Mouse (Mus musculus) neural tube, embryonic 12.5 days (tissue): Measurements from ENCODE around the gene Vsir. TPM values are rescaled to one million over a fixed set of nuclear protein-coding genes. Genes with fewer than 3 reads are reported as not detected.

Source experiments
- polyA plus RNA-seq: library from polyadenylated mRNA; unstranded; fragments of >200 nt; fragmentation: Nextera tagmentation; extraction: Ambion mirVana; gene quantifications from 2 replicates; pipeline ENCODE4 v1.2.1, GENCODE M21; 2016

Gene Vsir
- polyA plus RNA-seq, 1 experiment from 2014 or later: 2.2 TPM

Other genes starting within 250 kb of the Vsir start
- gene Spock2, start 240.6 kb upstream of the Vsir start, polyA plus RNA-seq: 68.8 and 74.6 TPM in 2 replicates
- 2.9 and 3.3 TPM in 2 replicates for gene Chst3, start 127.6 kb upstream of the Vsir start, polyA plus RNA-seq
- 101 and 109 TPM in 2 replicates for gene Psap, start 69.2 kb upstream of the Vsir start, polyA plus RNA-seq
- 3.3 and 3.9 TPM in 2 replicates for gene Gm17455, start 52.9 kb downstream of the Vsir start, polyA plus RNA-seq